Mouse (Mus musculus) left cerebral cortex, postnatal 36 days (tissue): ENCODE results near the gene Ttc28. TPM values are rescaled to one million over a fixed set of nuclear protein-coding genes. Genes with fewer than 3 reads are reported as not detected.

Experiments used
- DNase-seq, 2 experiments: peaks; one replicate each; pipeline ENCODE4 v3.0.0; 2021 to 2022; ENCODE audit warnings: low spot score in 2 of 2, mixed read lengths in 1 of 2
- intact Hi-C: fragments of 180-260 bp; cut with DNase I; formaldehyde crosslinking; loops from one replicate; pipeline ENCODE4 v1.15.1; 2025
- total RNA-seq, 2 experiments: library from RNA; stranded (reverse); gene quantifications; 2 replicates each; pipeline ENCODE4 v1.2.3; 2021

Ttc28 gene
- total RNA-seq, 2 experiments from 2014 or later = 9.6 to 11.9 TPM

GRCm38 (mm10) chr5:111207924-111208659 is 328.5 kb downstream of the Ttc28 start:
- DNase-seq = no peak
- intact Hi-C loops = loop anchor here (5.0 kb wide), 2 partner anchors 49 to 226 kb away; no protein-coding TSS in a partner anchor

GRCm38 (mm10) chr5:111208660-111208969 is 329.0 kb downstream of the Ttc28 start:
- peak in 1 of 2 experiments; percentile 40 for DNase-seq
- intact Hi-C loops = loop anchor here (5.0 kb wide), 2 partner anchors 49 to 226 kb away; no protein-coding TSS in a partner anchor

GRCm38 (mm10) chr5:111213935-111214450 is 334.4 kb downstream of the Ttc28 start:
- no peak for DNase-seq
- intact Hi-C loops = no loop called here

- DNase-seq = peak; percentile 37 to 48
- intact Hi-C loops = no loop called here
Measured at GRCm38 (mm10) chr5:111214890-111215289, 335.3 kb downstream of the Ttc28 start.

GRCm38 (mm10) chr5:111215722-111216121 is 336.1 kb downstream of the Ttc28 start:
- no peak for DNase-seq
- intact Hi-C loops = no loop called here

GRCm38 (mm10) chr5:111216166-111216565 is 336.6 kb downstream of the Ttc28 start:
- peak; percentile 64 to 75 for DNase-seq
- intact Hi-C loops = no loop called here

- intact Hi-C loops = no loop called here
- DNase-seq = no peak
Measured at GRCm38 (mm10) chr5:111217447-111218110, 338.0 kb downstream of the Ttc28 start.

- intact Hi-C loops = no loop called here
Measured at GRCm38 (mm10) chr5:111218111-111218891, 338.7 kb downstream of the Ttc28 start.

GRCm38 (mm10) chr5:111218998-111219397 is 339.4 kb downstream of the Ttc28 start:
- no peak for DNase-seq
- intact Hi-C loops = no loop called here

More at GRCm38 (mm10) chr5:111218111-111218891, 338.7 kb downstream of the Ttc28 start:
- DNase-seq = no peak

GRCm38 (mm10) chr5:111220679-111221380 is 341.2 kb downstream of the Ttc28 start:
- intact Hi-C loops = no loop called here

GRCm38 (mm10) chr5:111222820-111223219 is 343.2 kb downstream of the Ttc28 start:
- DNase-seq = no peak
- intact Hi-C loops = no loop called here

More at GRCm38 (mm10) chr5:111220679-111221380, 341.2 kb downstream of the Ttc28 start:
- no peak for DNase-seq

GRCm38 (mm10) chr5:111225306-111225705 is 345.7 kb downstream of the Ttc28 start:
- DNase-seq = no peak
- intact Hi-C loops = no loop called here

GRCm38 (mm10) chr5:111226486-111226885 is 346.9 kb downstream of the Ttc28 start:
- intact Hi-C loops = no loop called here
- DNase-seq = no peak

GRCm38 (mm10) chr5:111227850-111228249 is 348.2 kb downstream of the Ttc28 start:
- intact Hi-C loops = no loop called here
- DNase-seq = no peak

GRCm38 (mm10) chr5:111228302-111229040 is 348.9 kb downstream of the Ttc28 start:
- intact Hi-C loops = no loop called here
- DNase-seq = peak; percentile 51 to 59

GRCm38 (mm10) chr5:111229041-111229394 is 349.4 kb downstream of the Ttc28 start:
- no peak for DNase-seq
- intact Hi-C loops = no loop called here

GRCm38 (mm10) chr5:111229671-111230070 is 350.1 kb downstream of the Ttc28 start:
- no peak for DNase-seq
- intact Hi-C loops = no loop called here

- no peak for DNase-seq
- intact Hi-C loops = no loop called here
Measured at GRCm38 (mm10) chr5:111231044-111231443, 351.4 kb downstream of the Ttc28 start.

- no peak for DNase-seq
- intact Hi-C loops = no loop called here
Measured at GRCm38 (mm10) chr5:111231769-111232168, 352.2 kb downstream of the Ttc28 start.
